Mouse (Mus musculus): Measurements from ENCODE around the gene Med13. TPM values are rescaled to one million over a fixed set of nuclear protein-coding genes. Genes with fewer than 3 reads are reported as not detected.

The Med13 gene
- polyA plus RNA-seq (2012; rRNA removed), result 16.8 and 25.0 TPM in 2 replicates

- H3K27ac ChIP-seq (ENCODE audit: control insufficient read depth, insufficient read depth, low read depth, low read length), result peak within 1 kb of the TSS; percentile 100
- peak within 1 kb of the TSS; percentile 100 for H3K4me3 ChIP-seq (ENCODE audit: control insufficient read depth, low read depth, low read length)
- H3K36me3 ChIP-seq (ENCODE audit: control insufficient read depth, insufficient read depth, low read length), result peaks cover 2% of the 10 kb centered on the region; the same call in 1 of the 2 replicates
- no peaks in the 10 kb centered on the region; the same call in none of the 2 replicates for H3K4me1 ChIP-seq (ENCODE audit: control insufficient read depth, insufficient read depth, low read length)
- TF ChIP-seq POLR2A (IDR thresholded peaks at IDR 0.05; ENCODE audit: control insufficient read depth, low read depth, low read length) (no peak; the same call in 1 of the 2 replicates), CTCF (IDR thresholded peaks at IDR 0.05; ENCODE audit: control insufficient read depth, insufficient read depth, insufficient replicate concordance, low read depth, low read length) (no peak)
- no peaks in the 10 kb centered on the region for H3K27me3 ChIP-seq (ENCODE audit: control insufficient read depth, insufficient read depth, low read length)
Observed at GRCm38 (mm10) chr11:86356854-86357788, at the start of gene Med13. Gene Med13, minus strand, starts transcription at chr11:86357602.

- H3K4me1 ChIP-seq (ENCODE audit: control insufficient read depth, insufficient read depth, low read length), result peaks cover 3% of the 10 kb centered on the region; the same call in 1 of the 2 replicates
- no peak for TF ChIP-seq POLR2A (IDR thresholded peaks at IDR 0.05; ENCODE audit: control insufficient read depth, low read depth, low read length)
- no peak for TF ChIP-seq CTCF (IDR thresholded peaks at IDR 0.05; ENCODE audit: control insufficient read depth, insufficient read depth, insufficient replicate concordance, low read depth, low read length)
- H3K27ac ChIP-seq (ENCODE audit: control insufficient read depth, insufficient read depth, low read depth, low read length), result peak overlapping the region; percentile 61; the same call in 1 of the 2 replicates
Observed at GRCm38 (mm10) chr11:86404590-86404989, 47.2 kb upstream of the Med13 start.

GRCm38 (mm10) chr11:86403845-86404244, 46.4 kb upstream of the Med13 start:
- H3K36me3 ChIP-seq (ENCODE audit: control insufficient read depth, insufficient read depth, low read length), result no peaks in the 10 kb centered on the region
- H3K4me3 ChIP-seq (ENCODE audit: control insufficient read depth, low read depth, low read length), result no peak overlapping the region
- H3K27me3 ChIP-seq (ENCODE audit: control insufficient read depth, insufficient read depth, low read length), result no peaks in the 10 kb centered on the region
- H3K4me1 ChIP-seq (ENCODE audit: control insufficient read depth, insufficient read depth, low read length), result peaks cover 3% of the 10 kb centered on the region; the same call in 1 of the 2 replicates
- no peak for TF ChIP-seq POLR2A (IDR thresholded peaks at IDR 0.05; ENCODE audit: control insufficient read depth, low read depth, low read length)
- no peak for TF ChIP-seq CTCF (IDR thresholded peaks at IDR 0.05; ENCODE audit: control insufficient read depth, insufficient read depth, insufficient replicate concordance, low read depth, low read length)
- no peak overlapping the region for H3K27ac ChIP-seq (ENCODE audit: control insufficient read depth, insufficient read depth, low read depth, low read length)

More at GRCm38 (mm10) chr11:86404590-86404989, 47.2 kb upstream of the Med13 start:
- H3K27me3 ChIP-seq (ENCODE audit: control insufficient read depth, insufficient read depth, low read length), result no peaks in the 10 kb centered on the region
- no peaks in the 10 kb centered on the region for H3K36me3 ChIP-seq (ENCODE audit: control insufficient read depth, insufficient read depth, low read length)
- no peak overlapping the region for H3K4me3 ChIP-seq (ENCODE audit: control insufficient read depth, low read depth, low read length)

- H3K4me1 ChIP-seq (ENCODE audit: control insufficient read depth, insufficient read depth, low read length), result peaks cover 3% of the 10 kb centered on the region; the same call in 1 of the 2 replicates
- no peaks in the 10 kb centered on the region for H3K27me3 ChIP-seq (ENCODE audit: control insufficient read depth, insufficient read depth, low read length)
- TF ChIP-seq POLR2A (IDR thresholded peaks at IDR 0.05; ENCODE audit: control insufficient read depth, low read depth, low read length) (no peak), CTCF (IDR thresholded peaks at IDR 0.05; ENCODE audit: control insufficient read depth, insufficient read depth, insufficient replicate concordance, low read depth, low read length) (no peak)
- no peaks in the 10 kb centered on the region for H3K36me3 ChIP-seq (ENCODE audit: control insufficient read depth, insufficient read depth, low read length)
- no peak overlapping the region for H3K4me3 ChIP-seq (ENCODE audit: control insufficient read depth, low read depth, low read length)
- no peak overlapping the region for H3K27ac ChIP-seq (ENCODE audit: control insufficient read depth, insufficient read depth, low read depth, low read length)
Observed at GRCm38 (mm10) chr11:86399241-86400107, 42.1 kb upstream of the Med13 start.

GRCm38 (mm10) chr11:86396950-86397594, 39.7 kb upstream of the Med13 start:
- Histone ChIP-seq H3K4me3 (ENCODE audit: control insufficient read depth, low read depth, low read length) (no peak overlapping the region), H3K27me3 (ENCODE audit: control insufficient read depth, insufficient read depth, low read length) (no peaks in the 10 kb centered on the region), H3K27ac (ENCODE audit: control insufficient read depth, insufficient read depth, low read depth, low read length) (no peak overlapping the region), H3K4me1 (ENCODE audit: control insufficient read depth, insufficient read depth, low read length) (no peaks in the 10 kb centered on the region), H3K36me3 (ENCODE audit: control insufficient read depth, insufficient read depth, low read length) (no peaks in the 10 kb centered on the region)
- TF ChIP-seq CTCF (IDR thresholded peaks at IDR 0.05; ENCODE audit: control insufficient read depth, insufficient read depth, insufficient replicate concordance, low read depth, low read length) (no peak), POLR2A (IDR thresholded peaks at IDR 0.05; ENCODE audit: control insufficient read depth, low read depth, low read length) (no peak)

GRCm38 (mm10) chr11:86396518-86396917, 39.1 kb upstream of the Med13 start:
- Histone ChIP-seq H3K27me3 (ENCODE audit: control insufficient read depth, insufficient read depth, low read length) (no peaks in the 10 kb centered on the region), H3K27ac (ENCODE audit: control insufficient read depth, insufficient read depth, low read depth, low read length) (no peak overlapping the region), H3K4me3 (ENCODE audit: control insufficient read depth, low read depth, low read length) (no peak overlapping the region), H3K4me1 (ENCODE audit: control insufficient read depth, insufficient read depth, low read length) (no peaks in the 10 kb centered on the region), H3K36me3 (ENCODE audit: control insufficient read depth, insufficient read depth, low read length) (no peaks in the 10 kb centered on the region)
- TF ChIP-seq POLR2A (IDR thresholded peaks at IDR 0.05; ENCODE audit: control insufficient read depth, low read depth, low read length) (no peak), CTCF (IDR thresholded peaks at IDR 0.05; ENCODE audit: control insufficient read depth, insufficient read depth, insufficient replicate concordance, low read depth, low read length) (no peak)
